Mouse (Mus musculus) inflammation-experienced regulatory T-cells, adult 6 months (primary cell): Measurements from ENCODE around the gene Rab5c. TPM values are rescaled to one million over a fixed set of nuclear protein-coding genes. Genes with fewer than 3 reads are reported as not detected.

Experiments used
- ATAC-seq: one replicate; pipeline ENCODE4 v1.8.0; 2017
- polyA plus RNA-seq, 3 experiments: library from polyadenylated mRNA; unstranded; fragments of 100-300 nt; shearing (Covaris generic); gene quantifications; one replicate each; pipeline ENCODE4 v1.2.1; 2017

The Rab5c gene
- polyA plus RNA-seq, 3 experiments from 2014 or later: 24.7 to 54.7 (median 48.7) TPM

GRCm38 (mm10) chr11:100694926-100695325 is 43.1 kb downstream of the Rab5c start:
- ATAC-seq: no peak

- ATAC-seq: no peak
Observed at GRCm38 (mm10) chr11:100693154-100693553, 44.9 kb downstream of the Rab5c start.

GRCm38 (mm10) chr11:100692164-100692616 is 45.8 kb downstream of the Rab5c start, which contains the start of gene Zfp385c:
TSS of gene Zfp385c (minus strand) at chr11:100692455.
- peak; percentile 46 for ATAC-seq

- ATAC-seq: no peak
Observed at GRCm38 (mm10) chr11:100690389-100690788, 47.6 kb downstream of the Rab5c start.

GRCm38 (mm10) chr11:100688443-100688842 is 49.6 kb downstream of the Rab5c start:
- ATAC-seq: no peak

GRCm38 (mm10) chr11:100687265-100687664 is 50.8 kb downstream of the Rab5c start:
- ATAC-seq: no peak

GRCm38 (mm10) chr11:100685371-100685770 is 52.6 kb downstream of the Rab5c start:
- no peak for ATAC-seq

- no peak for ATAC-seq
Observed at GRCm38 (mm10) chr11:100684084-100684483, 53.9 kb downstream of the Rab5c start.

GRCm38 (mm10) chr11:100682526-100682925 is 55.5 kb downstream of the Rab5c start:
- ATAC-seq: no peak

- ATAC-seq: no peak
Observed at GRCm38 (mm10) chr11:100681826-100682225, 56.2 kb downstream of the Rab5c start.

GRCm38 (mm10) chr11:100677810-100678209 is 60.2 kb downstream of the Rab5c start:
- ATAC-seq: no peak

GRCm38 (mm10) chr11:100673169-100673568 is 64.8 kb downstream of the Rab5c start:
- no peak for ATAC-seq

GRCm38 (mm10) chr11:100671956-100672355 is 66.1 kb downstream of the Rab5c start:
- ATAC-seq: no peak

- no peak for ATAC-seq
Observed at GRCm38 (mm10) chr11:100671049-100671448, 67.0 kb downstream of the Rab5c start.

Other genes starting within 250 kb of the Rab5c start
- gene Acly, start 210.2 kb downstream of the Rab5c start, polyA plus RNA-seq: 10 to 100 TPM; 72.3 to 78.0 (median 76.2) TPM
- gene Ttc25, start 192.6 kb downstream of the Rab5c start, polyA plus RNA-seq: under 1 TPM in 2 of 3 experiments, not detected in 1; 0.15 to 0.21 TPM
- 100 to 1,000 TPM; 159 to 192 (median 165) TPM for gene Cnp, start 163.3 kb downstream of the Rab5c start, polyA plus RNA-seq
- 10 to 100 TPM; 24.1 to 32.6 (median 27.2) TPM for gene Nkiras2, start 119.0 kb downstream of the Rab5c start, polyA plus RNA-seq
- 100 to 1,000 TPM; 283 to 389 (median 360) TPM for gene Dnajc7, start 118.0 kb downstream of the Rab5c start, polyA plus RNA-seq
- gene Zfp385c, start 45.8 kb downstream of the Rab5c start, polyA plus RNA-seq: not detected
- gene Dhx58, start 33.9 kb downstream of the Rab5c start, polyA plus RNA-seq: 10 to 100 TPM; 27.4 to 48.6 (median 29.4) TPM
- 10 to 100 TPM in 2 of 3 experiments, 1 to 10 TPM in 1; 7.0 to 12.4 (median 12.4) TPM for gene Kat2a, start 25.8 kb downstream of the Rab5c start, polyA plus RNA-seq
- gene Hspb9, start 24.4 kb downstream of the Rab5c start, polyA plus RNA-seq: 1 to 10 TPM in 1 of 3 experiments, not detected in 2; 1.1 TPM
- under 1 TPM in 1 of 3 experiments, not detected in 2; 0.47 TPM for gene Kcnh4, start 21.7 kb upstream of the Rab5c start, polyA plus RNA-seq
- not detected for gene Hcrt, start 24.7 kb upstream of the Rab5c start, polyA plus RNA-seq
- 1 to 10 TPM; 1.7 to 2.6 (median 2.1) TPM for gene Ghdc, start 32.7 kb upstream of the Rab5c start, polyA plus RNA-seq
- gene Stat5b, start 112.5 kb upstream of the Rab5c start, polyA plus RNA-seq: 10 to 100 TPM; 25.2 to 40.4 (median 33.7) TPM
- 10 to 100 TPM; 31.2 to 34.1 (median 31.3) TPM for gene Stat5a, start 121.1 kb upstream of the Rab5c start, polyA plus RNA-seq
- 100 to 1,000 TPM in 1 of 3 experiments, 10 to 100 TPM in 2; 79.3 to 111 (median 99.2) TPM for gene Stat3, start 201.3 kb upstream of the Rab5c start, polyA plus RNA-seq
- gene Cavin1, start 232.7 kb upstream of the Rab5c start, polyA plus RNA-seq: under 1 TPM in 2 of 3 experiments, not detected in 1; 0.09 to 0.26 TPM